Mouse (Mus musculus) embryonic facial prominence, embryonic 13.5 days (tissue): ENCODE results near the gene Gopc. TPM values are rescaled to one million over a fixed set of nuclear protein-coding genes. Genes with fewer than 3 reads are reported as not detected.
"Not testable (repeated sequence)": the region's sequence is repeated elsewhere in the genome, so short reads cannot be mapped to it uniquely, and the experiment has no call there.

ENCODE experiments used
- ATAC-seq: fragments of 200-750 bp; cut with Nextera tagmentation; 2 replicates; pipeline ENCODE4 v1.8.0; 2017; ENCODE audit warnings: low read depth; ENCODE audit not compliant: insufficient number of reproducible peaks, insufficient read depth, low FRiP score, low TSS enrichment
- H3K27ac ChIP-seq: fragments of 300-500 bp; sonication (generic); 2 replicates; pipeline ENCODE4 v1.5.1; 2015; ENCODE audit warnings: moderate library complexity, mild to moderate bottlenecking, inconsistent platforms
- H3K27me3 ChIP-seq: fragments of 300-500 bp; sonication (generic); 2 replicates; pipeline ENCODE4 v1.6.1; 2015; ENCODE audit warnings: mild to moderate bottlenecking, inconsistent platforms
- H3K36me3 ChIP-seq: fragments of 300-500 bp; sonication (generic); 2 replicates; pipeline ENCODE4 v1.6.1; 2015; ENCODE audit warnings: mild to moderate bottlenecking, inconsistent platforms
- H3K4me1 ChIP-seq: fragments of 300-500 bp; sonication (generic); 2 replicates; pipeline ENCODE4 v1.6.1; 2015; ENCODE audit warnings: inconsistent platforms
- H3K4me2 ChIP-seq: fragments of 300-500 bp; sonication (generic); 2 replicates; pipeline ENCODE4 v1.6.1; 2015; ENCODE audit warnings: moderate library complexity, mild to moderate bottlenecking, inconsistent platforms
- H3K4me3 ChIP-seq: fragments of 300-500 bp; sonication (generic); 2 replicates; pipeline ENCODE4 v1.5.1; 2015; ENCODE audit warnings: mild to moderate bottlenecking, inconsistent platforms
- H3K9ac ChIP-seq: fragments of 300-500 bp; sonication (generic); 2 replicates; pipeline ENCODE4 v1.6.1; 2015; ENCODE audit warnings: mild to moderate bottlenecking, inconsistent platforms
- H3K9me3 ChIP-seq: fragments of 300-500 bp; sonication (generic); 2 replicates; pipeline ENCODE4 v1.6.1; 2016; ENCODE audit warnings: inconsistent platforms
- WGBS: fragments of 180-500 bp; shearing (Covaris S2); methylation state at CpG from one replicate; pipeline ENCODE4 v1.1.7; 2015; ENCODE audit warnings: mixed read lengths; 5-methylcytosine and 5-hydroxymethylcytosine counted together
- polyA plus RNA-seq: library from polyadenylated mRNA; unstranded; fragments of >200 nt; fragmentation: Nextera tagmentation; extraction: Ambion mirVana; gene quantifications from 2 replicates; pipeline ENCODE4 v1.2.1, GENCODE M21; 2015

Gopc gene
- polyA plus RNA-seq, 1 experiment from 2014 or later, result 19.3 TPM

DNA sequence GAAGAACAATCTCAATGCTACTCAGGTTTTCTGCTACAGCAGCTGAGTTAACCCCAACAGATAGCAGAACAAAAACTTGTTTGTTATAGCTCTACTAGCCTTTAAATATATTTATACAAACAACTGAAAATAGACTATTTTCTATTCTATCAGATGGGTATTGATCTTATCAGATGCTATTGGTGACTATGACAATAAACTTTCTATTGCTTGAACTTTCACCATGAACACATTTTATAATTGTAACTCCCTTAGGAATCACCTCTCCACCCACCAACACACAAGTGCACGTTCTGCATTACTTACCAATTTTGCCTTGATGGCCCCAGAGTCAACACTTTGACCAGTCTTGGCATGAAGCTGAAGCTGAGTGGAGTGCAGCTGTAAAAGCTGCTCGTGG is 23.5 kb downstream of the Gopc start, which contains the start of gene Gm26741:
Gene Gm26741 (plus strand): TSS at position 301 of the 400 bp plus-strand sequence.
- Histone ChIP-seq H3K9ac (no peak within 1 kb of the TSS), H3K9me3 (no peaks in the 10 kb centered on the region), H3K4me2 (no peak within 1 kb of the TSS), H3K27me3 (no peaks in the 10 kb centered on the region), H3K4me1 (no peaks in the 10 kb centered on the region), H3K36me3 (peaks cover 12% of the 10 kb centered on the region; the same call in 1 of the 2 replicates), H3K27ac (no peak within 1 kb of the TSS), H3K4me3 (no peak within 1 kb of the TSS)
- 88% methylated on average over 2 of the region's 2 CpGs for WGBS
- ATAC-seq, result no peak

DNA sequence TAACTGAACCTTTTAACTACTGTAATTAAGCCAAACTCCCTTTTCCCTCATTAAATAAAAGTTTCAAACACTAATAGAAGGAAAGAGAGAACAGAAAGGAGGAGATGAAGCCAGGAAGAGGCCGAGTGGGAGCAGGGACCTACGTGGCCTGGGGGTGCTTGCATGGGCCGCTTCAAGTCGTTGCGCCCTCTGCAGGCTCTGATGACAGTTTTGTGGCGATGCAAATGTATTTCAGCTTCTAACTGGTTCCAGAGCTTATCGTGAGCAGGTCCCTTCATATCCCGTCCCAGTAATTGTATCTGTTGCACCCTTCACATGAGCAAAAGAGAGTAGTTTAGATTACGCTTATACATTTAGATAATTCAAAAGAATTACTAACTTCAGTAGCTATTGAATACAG is 28.7 kb downstream of the Gopc start:
- H3K4me1 ChIP-seq, result no peaks in the 10 kb centered on the region
- H3K9me3 ChIP-seq, result no peaks in the 10 kb centered on the region
- 72% methylated on average over 9 of the region's 9 CpGs for WGBS
- ATAC-seq, result no peak
- H3K36me3 ChIP-seq, result peaks cover 44% of the 10 kb centered on the region
- no peak overlapping the region for H3K27ac ChIP-seq
- H3K9ac ChIP-seq, result no peak overlapping the region
- H3K27me3 ChIP-seq, result no peaks in the 10 kb centered on the region
- no peak overlapping the region for H3K4me3 ChIP-seq
- H3K4me2 ChIP-seq, result no peak overlapping the region

DNA sequence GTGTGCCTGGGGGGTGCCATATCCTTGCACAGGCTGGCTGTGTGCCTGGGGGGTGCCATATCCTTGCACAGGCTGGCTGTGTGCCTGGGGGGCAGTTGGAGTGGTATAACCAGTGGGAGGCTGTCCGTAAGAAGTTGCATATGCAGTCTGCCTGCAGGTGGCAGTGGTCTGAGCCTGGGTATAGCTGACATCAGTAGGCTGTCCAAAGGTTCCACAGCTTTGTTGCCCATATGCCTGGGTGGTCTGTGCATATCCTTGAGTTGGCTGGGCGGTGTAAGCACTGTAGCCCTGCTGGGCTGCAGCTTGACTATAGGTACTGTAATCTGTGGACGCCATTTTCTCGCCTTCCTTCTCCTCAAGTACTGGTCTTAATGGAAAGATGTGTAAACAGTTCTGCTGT is 38.6 kb downstream of the Gopc start:
- H3K4me2 ChIP-seq, H3K27ac ChIP-seq, ATAC-seq, H3K9ac ChIP-seq, H3K9me3 ChIP-seq, H3K4me1 ChIP-seq, H3K4me3 ChIP-seq, H3K27me3 ChIP-seq: not testable (repeated sequence)
- peaks cover 67% of the 10 kb centered on the region for H3K36me3 ChIP-seq
- 96% methylated on average over 4 of the region's 4 CpGs for WGBS

DNA sequence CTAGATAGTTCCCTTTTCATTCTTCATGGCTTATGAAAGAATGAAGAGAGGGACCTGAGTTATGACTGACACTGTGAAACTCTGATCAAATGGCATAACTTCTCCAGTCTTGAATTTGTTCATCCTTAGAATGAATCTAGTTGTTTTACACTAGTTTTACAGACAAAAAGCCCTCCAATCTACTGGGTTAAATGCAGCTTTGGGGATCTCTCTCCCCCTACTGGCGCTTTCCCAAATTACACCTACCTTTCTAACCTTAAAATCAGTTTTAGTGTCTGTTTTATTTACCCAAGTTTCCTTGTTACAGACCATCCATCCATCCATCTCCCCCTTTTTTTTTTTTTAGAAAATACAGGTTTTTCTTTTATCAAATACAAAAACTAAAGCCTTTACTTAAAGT is 50.9 kb downstream of the Gopc start:
- Histone ChIP-seq H3K36me3 (peaks cover 17% of the 10 kb centered on the region), H3K9me3 (no peaks in the 10 kb centered on the region), H3K4me1 (no peaks in the 10 kb centered on the region), H3K4me2 (no peak overlapping the region), H3K27ac (no peak overlapping the region), H3K4me3 (no peak overlapping the region), H3K27me3 (no peaks in the 10 kb centered on the region), H3K9ac (no peak overlapping the region)
- ATAC-seq, result no peak
- WGBS, result 3% methylated on average over 1 of the region's 1 CpGs

DNA sequence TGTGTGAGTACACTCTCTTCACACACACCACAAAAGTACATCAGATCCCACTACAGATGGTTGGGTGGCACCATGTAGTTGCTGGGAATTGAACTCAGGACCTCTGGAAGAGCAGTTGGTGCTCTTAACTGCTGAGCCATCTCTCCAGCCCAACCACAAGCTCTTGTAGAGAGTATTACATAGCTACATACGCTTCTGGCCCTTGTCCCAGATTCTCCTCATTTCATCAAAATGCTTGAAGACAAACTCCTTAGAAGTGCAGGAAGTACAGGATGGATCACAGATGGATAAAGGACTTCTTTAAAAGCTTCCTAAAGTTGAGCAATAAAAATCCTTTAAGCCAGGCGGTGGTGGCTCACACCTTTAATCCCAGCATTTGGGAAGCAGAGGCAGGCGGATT is 60.0 kb downstream of the Gopc start:
- H3K27me3 ChIP-seq, result no peaks in the 10 kb centered on the region
- no peak overlapping the region for H3K4me3 ChIP-seq
- WGBS, result 93% methylated on average over 3 of the region's 3 CpGs
- H3K4me2 ChIP-seq, result no peak overlapping the region
- no peak for ATAC-seq
- H3K27ac ChIP-seq, result no peak overlapping the region
- peaks cover 38% of the 10 kb centered on the region for H3K36me3 ChIP-seq
- H3K4me1 ChIP-seq, result no peaks in the 10 kb centered on the region
- H3K9ac ChIP-seq, result no peak overlapping the region
- H3K9me3 ChIP-seq, result no peaks in the 10 kb centered on the region

DNA sequence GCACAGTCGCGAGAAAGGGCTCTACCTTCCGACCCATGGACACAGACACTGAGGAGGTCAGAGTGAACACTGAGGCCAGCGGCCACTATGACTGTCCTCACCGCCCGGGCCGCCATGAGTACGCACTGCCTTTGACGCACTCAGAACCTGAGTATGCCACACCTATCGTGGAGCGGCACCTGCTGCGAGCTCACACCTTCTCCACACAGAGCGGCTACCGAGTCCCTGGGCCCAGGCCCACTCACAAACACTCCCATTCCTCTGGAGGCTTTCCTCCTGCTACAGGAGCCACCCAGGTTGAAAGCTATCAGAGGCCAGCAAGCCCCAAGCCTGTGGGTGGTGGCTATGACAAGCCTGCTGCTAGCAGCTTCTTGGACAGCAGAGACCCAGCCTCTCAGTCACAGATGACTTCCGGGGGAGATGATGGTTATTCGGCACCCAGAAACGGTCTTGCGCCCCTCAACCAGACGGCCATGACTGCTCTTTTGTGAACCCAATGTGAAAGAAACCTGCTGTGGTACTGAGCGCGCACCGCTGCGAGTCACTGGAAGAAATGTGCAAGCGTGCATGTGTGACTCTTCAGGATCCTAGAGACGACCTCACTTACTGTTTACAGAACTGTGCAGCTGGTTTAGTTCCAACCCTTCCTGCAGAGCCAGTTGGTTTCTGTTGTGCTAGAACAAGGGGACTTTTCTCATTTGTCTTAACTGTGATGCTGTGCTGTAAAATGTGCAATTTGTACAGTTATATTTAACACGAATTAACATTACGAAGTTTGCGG is 62.2 kb downstream of the Gopc start:
- no peak overlapping the region for H3K4me3 ChIP-seq
- no peak overlapping the region for H3K9ac ChIP-seq
- no peak overlapping the region for H3K27ac ChIP-seq
- H3K27me3 ChIP-seq, result no peaks in the 10 kb centered on the region
- no peaks in the 10 kb centered on the region for H3K9me3 ChIP-seq
- peaks cover 46% of the 10 kb centered on the region for H3K36me3 ChIP-seq
- no peak for ATAC-seq
- H3K4me1 ChIP-seq, result no peaks in the 10 kb centered on the region
- no peak overlapping the region for H3K4me2 ChIP-seq
- WGBS, result 94% methylated on average over 28 of the region's 28 CpGs

DNA sequence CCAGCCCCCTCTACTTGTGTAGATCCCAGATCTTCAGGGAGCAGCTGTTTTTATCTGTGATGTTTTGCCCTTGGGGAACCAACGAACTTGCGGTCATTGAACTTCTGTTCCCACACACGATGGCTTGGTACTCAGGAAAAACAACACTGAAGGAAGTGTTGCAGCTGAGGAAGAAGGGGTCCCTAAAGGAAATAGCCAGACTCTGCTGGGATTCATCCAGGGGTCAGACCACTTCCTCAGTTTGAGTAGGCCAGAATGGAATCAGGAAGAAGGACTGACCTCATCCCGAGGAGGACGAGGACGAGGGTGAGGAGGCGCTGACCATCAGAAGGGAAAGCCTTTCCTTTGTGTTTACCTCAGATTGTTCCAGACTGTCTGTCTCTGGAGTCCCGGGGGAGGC is 72.7 kb downstream of the Gopc start:
- Histone ChIP-seq H3K9ac (no peak overlapping the region), H3K4me1 (no peaks in the 10 kb centered on the region), H3K27me3 (no peaks in the 10 kb centered on the region), H3K4me3 (no peak overlapping the region), H3K9me3 (no peaks in the 10 kb centered on the region), H3K27ac (no peak overlapping the region), H3K4me2 (no peak overlapping the region), H3K36me3 (peaks cover 45% of the 10 kb centered on the region)
- 56% methylated on average over 8 of the region's 8 CpGs for whole genome bisulfite sequencing
- ATAC-seq, result no peak

DNA sequence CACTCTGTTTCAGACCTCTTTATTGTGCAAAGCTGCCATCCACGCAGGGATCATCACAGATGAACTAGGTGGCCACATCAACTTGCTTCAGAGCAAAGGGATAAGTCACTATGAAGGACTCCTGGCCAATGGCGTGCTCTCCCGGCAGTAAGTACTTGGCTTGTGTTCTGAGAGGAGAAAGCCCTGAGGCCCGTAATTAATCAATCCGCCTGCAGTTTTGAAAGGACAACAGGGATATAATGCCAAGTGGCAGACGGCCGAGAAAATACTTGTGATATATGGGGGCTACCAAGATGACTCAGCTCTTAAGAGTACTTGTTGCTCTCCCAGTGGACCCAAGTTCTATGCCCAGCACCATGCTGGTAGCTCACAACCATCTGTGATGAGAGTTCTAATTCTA is 77.3 kb downstream of the Gopc start:
- 72% methylated on average over 7 of the region's 7 CpGs for WGBS
- Histone ChIP-seq H3K4me1 (no peaks in the 10 kb centered on the region), H3K36me3 (peaks cover 19% of the 10 kb centered on the region), H3K4me2 (no peak overlapping the region), H3K9ac (no peak overlapping the region), H3K9me3 (no peaks in the 10 kb centered on the region), H3K27ac (no peak overlapping the region), H3K4me3 (no peak overlapping the region), H3K27me3 (no peaks in the 10 kb centered on the region)
- no peak for ATAC-seq

DNA sequence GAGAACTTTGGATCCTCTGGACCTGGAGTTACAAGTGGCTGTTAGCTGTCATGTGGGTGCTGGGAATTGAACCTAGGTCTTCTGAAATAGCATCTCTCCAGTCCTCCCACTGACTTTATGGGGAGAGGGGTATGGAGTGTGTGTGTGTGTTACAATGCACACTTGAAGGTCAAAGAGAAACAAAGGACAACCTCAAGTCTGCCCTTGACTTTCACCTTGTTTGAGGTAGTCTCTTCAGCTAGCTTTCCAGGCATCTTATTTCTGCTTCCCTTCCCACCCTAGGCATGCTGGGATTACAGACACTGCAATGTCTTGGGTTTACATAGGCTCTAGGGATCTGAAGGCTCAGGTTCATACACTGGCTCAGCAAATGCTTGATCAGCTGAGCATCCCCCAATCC is 79.7 kb downstream of the Gopc start:
- Histone ChIP-seq H3K4me1 (no peaks in the 10 kb centered on the region), H3K9ac (no peak overlapping the region), H3K4me3 (no peak overlapping the region), H3K27me3 (no peaks in the 10 kb centered on the region), H3K9me3 (no peaks in the 10 kb centered on the region), H3K27ac (no peak overlapping the region), H3K36me3 (peaks cover 19% of the 10 kb centered on the region), H3K4me2 (no peak overlapping the region)
- ATAC-seq, result no peak

DNA sequence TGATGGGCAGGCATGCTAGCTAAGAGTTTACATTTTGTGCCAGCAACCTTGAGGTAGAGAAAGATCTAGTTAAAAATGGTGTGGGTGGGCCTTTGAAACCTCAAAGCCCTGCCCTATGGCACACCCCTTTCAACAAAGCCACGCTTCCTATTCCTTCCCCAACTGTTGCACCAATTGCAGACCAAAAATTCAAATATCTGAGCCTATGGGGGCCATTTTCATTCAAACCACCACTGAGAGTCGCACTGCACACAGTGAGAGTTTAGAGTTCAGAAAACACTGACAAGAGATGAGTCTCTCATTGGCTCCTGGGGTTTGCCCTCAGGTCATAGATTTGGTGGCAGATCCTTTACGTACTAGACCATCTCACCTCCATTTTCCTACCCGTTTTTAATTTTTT is 80.2 kb downstream of the Gopc start:
- no peak for ATAC-seq
- 88% methylated on average over 4 of the region's 4 CpGs for WGBS
- Histone ChIP-seq H3K9ac (no peak overlapping the region), H3K4me1 (no peaks in the 10 kb centered on the region), H3K4me2 (no peak overlapping the region), H3K36me3 (peaks cover 19% of the 10 kb centered on the region), H3K9me3 (no peaks in the 10 kb centered on the region), H3K27ac (no peak overlapping the region), H3K27me3 (no peaks in the 10 kb centered on the region), H3K4me3 (no peak overlapping the region)

DNA sequence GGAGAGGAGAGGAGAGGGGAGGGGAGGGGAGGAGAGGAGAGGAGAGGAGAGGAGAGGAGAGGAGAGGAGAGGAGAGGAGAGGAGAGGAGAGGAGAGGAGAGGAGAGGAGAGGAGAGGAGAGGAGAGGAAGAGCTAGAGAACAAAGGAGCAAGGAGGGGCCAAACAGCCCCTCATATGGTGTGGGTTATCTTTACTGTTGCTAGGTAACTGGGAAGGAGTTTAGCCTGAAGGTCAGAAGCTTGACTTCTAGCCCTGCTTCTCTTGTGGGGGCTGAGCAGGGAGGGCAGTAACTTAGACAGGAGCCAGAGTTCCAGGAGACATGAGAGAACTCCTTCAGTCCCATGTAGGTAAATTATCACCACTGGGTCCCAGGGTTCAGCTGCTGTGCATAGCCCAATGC is 83.4 kb downstream of the Gopc start:
- not testable (repeated sequence) for H3K4me2 ChIP-seq, H3K27ac ChIP-seq, H3K4me3 ChIP-seq, H3K9ac ChIP-seq, H3K27me3 ChIP-seq, H3K4me1 ChIP-seq, H3K36me3 ChIP-seq, ATAC-seq, H3K9me3 ChIP-seq

DNA sequence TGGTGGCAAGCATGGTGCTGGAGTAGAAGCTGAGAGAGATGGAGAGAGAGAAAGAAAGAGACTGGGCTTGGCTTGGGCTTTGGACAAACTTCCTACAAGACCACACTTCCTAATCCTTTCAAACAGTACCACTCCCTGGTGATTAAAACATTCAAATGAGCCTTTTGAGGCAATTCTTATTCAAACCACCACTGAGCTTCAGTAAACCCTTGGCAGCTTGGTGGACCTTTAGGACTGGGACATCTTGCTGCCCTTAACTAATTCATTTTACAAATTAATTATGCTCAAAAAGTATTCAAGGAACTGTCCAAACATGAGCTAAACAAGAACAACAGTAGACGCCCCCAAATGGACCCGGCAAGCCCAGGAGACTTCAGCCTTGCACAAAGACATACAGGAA is 86.0 kb downstream of the Gopc start:
- H3K4me3 ChIP-seq, result no peak overlapping the region
- H3K9ac ChIP-seq, result no peak overlapping the region
- no peak for ATAC-seq
- no peak overlapping the region for H3K27ac ChIP-seq
- no peaks in the 10 kb centered on the region for H3K27me3 ChIP-seq
- 90% methylated on average over 2 of the region's 2 CpGs for WGBS
- no peak overlapping the region for H3K4me2 ChIP-seq
- no peaks in the 10 kb centered on the region for H3K9me3 ChIP-seq
- no peaks in the 10 kb centered on the region for H3K4me1 ChIP-seq
- no peaks in the 10 kb centered on the region for H3K36me3 ChIP-seq
